Mouse (Mus musculus) MEL (cell line): ENCODE data around the gene Rgs11. TPM values are rescaled to one million over a fixed set of nuclear protein-coding genes. Genes with fewer than 3 reads are reported as not detected.

Experiments used
- DNase-seq: peaks from one replicate; pipeline ENCODE4 v3.0.0; 2011; ENCODE audit warnings: low read depth, low spot score
- H3K27ac ChIP-seq: 2 replicates; pipeline ENCODE4 v1.5.1; 2012; ENCODE audit warnings: low read depth, mild to moderate bottlenecking, control low read depth, low read length, moderate library complexity; ENCODE audit not compliant: control insufficient read depth
- H3K27me3 ChIP-seq, 2 experiments: fragments of 150-350 bp in 1 of 2; sonication (generic) in 1 of 2; 2 replicates each; pipeline ENCODE4 v1.6.1; 2012; ENCODE audit warnings: low read length in 2 of 2, mild to moderate bottlenecking in 2 of 2, improper control_type of control experiment in 1 of 2, moderate library complexity in 1 of 2; ENCODE audit not compliant: insufficient read depth in 2 of 2, control insufficient read depth in 1 of 2
- H3K36me3 ChIP-seq, 2 experiments: 2 replicates each; pipeline ENCODE4 v1.6.1; 2012 to 2014; ENCODE audit warnings: low read length in 2 of 2, improper control_type of control experiment in 1 of 2, inconsistent platforms in 1 of 2, mild to moderate bottlenecking in 1 of 2; ENCODE audit not compliant: insufficient read depth in 2 of 2, control insufficient read depth in 1 of 2
- H3K4me1 ChIP-seq, 2 experiments: fragments of 150-350 bp in 1 of 2; sonication (generic) in 1 of 2; 2 replicates each; pipeline ENCODE4 v1.6.1; 2012; ENCODE audit warnings: low read length in 2 of 2, improper control_type of control experiment in 1 of 2, mild to moderate bottlenecking in 1 of 2; ENCODE audit not compliant: insufficient read depth in 2 of 2, control insufficient read depth in 1 of 2
- H3K4me3 ChIP-seq, 2 experiments: fragments of 150-350 bp in 1 of 2; sonication (generic) in 1 of 2; 2 replicates each; pipeline ENCODE4 v1.5.1; 2012; ENCODE audit warnings: low read depth in 2 of 2, low read length in 2 of 2, mild to moderate bottlenecking in 2 of 2, moderate library complexity in 2 of 2, control low read depth in 1 of 2, improper control_type of control experiment in 1 of 2; ENCODE audit not compliant: control insufficient read depth in 1 of 2, insufficient read depth in 1 of 2
- H3K79me2 ChIP-seq: 2 replicates; pipeline ENCODE4 v1.6.1; 2012; ENCODE audit warnings: mild to moderate bottlenecking, low read length, moderate library complexity; ENCODE audit not compliant: control insufficient read depth, poor library complexity, insufficient read depth
- H3K9ac ChIP-seq: 2 replicates; pipeline ENCODE4 v1.6.1; 2012; ENCODE audit warnings: low read depth, mild to moderate bottlenecking, control low read depth, low read length, moderate library complexity; ENCODE audit not compliant: control insufficient read depth, poor library complexity, severe bottlenecking
- H3K9me3 ChIP-seq: fragments of 150-350 bp; sonication (generic); replicated peaks from 2 replicates; pipeline ENCODE4 v1.6.1; 2012; ENCODE audit warnings: mild to moderate bottlenecking, low read length, improper control_type of control experiment, moderate library complexity; ENCODE audit not compliant: insufficient read depth
- BHLHE40 ChIP-seq: IDR thresholded peaks from 2 replicates; pipeline ENCODE4 v1.6.1; 2012; ENCODE audit warnings: low read depth, mild to moderate bottlenecking, inconsistent platforms, low read length, improper control_type of control experiment, borderline replicate concordance
- CHD1 ChIP-seq: IDR thresholded peaks from 2 replicates; pipeline ENCODE4 v1.6.1; 2012; ENCODE audit warnings: low read depth, mild to moderate bottlenecking, inconsistent platforms, low read length, improper control_type of control experiment
- CHD2 ChIP-seq: IDR thresholded peaks from 2 replicates; pipeline ENCODE4 v1.6.1; 2011; ENCODE audit warnings: low read length, improper control_type of control experiment
- CTCF ChIP-seq, 3 experiments: IDR thresholded peaks in 2 of 3; conservative IDR thresholded peaks in 1 of 3; 2 replicates each; pipeline ENCODE4 v1.5.1; 2011 to 2012; ENCODE audit warnings: low read length in 3 of 3, low read depth in 2 of 3, mild to moderate bottlenecking in 2 of 3, improper control_type of control experiment in 1 of 3, inconsistent platforms in 1 of 3, mixed read lengths in 1 of 3, moderate library complexity in 1 of 3; ENCODE audit not compliant: control insufficient read depth in 1 of 3, insufficient read depth in 1 of 3, poor library complexity in 1 of 3, severe bottlenecking in 1 of 3
- E2F4 ChIP-seq: IDR thresholded peaks from 2 replicates; pipeline ENCODE4 v1.6.1; 2011; ENCODE audit warnings: low read depth, low read length, improper control_type of control experiment, borderline replicate concordance
- ELF1 ChIP-seq: IDR thresholded peaks from 2 replicates; pipeline ENCODE4 v1.6.1; 2014; ENCODE audit warnings: low read depth, mild to moderate bottlenecking, inconsistent platforms, low read length, improper control_type of control experiment, moderate library complexity
- EP300 ChIP-seq, 2 experiments: IDR thresholded peaks; 2 replicates each; pipeline ENCODE4 v1.6.1; 2011; ENCODE audit warnings: improper control_type of control experiment in 2 of 2, low read length in 2 of 2, low read depth in 1 of 2, mild to moderate bottlenecking in 1 of 2
- ETS1 ChIP-seq: IDR thresholded peaks from 2 replicates; pipeline ENCODE4 v1.6.1; 2012; ENCODE audit warnings: low read depth, mild to moderate bottlenecking, inconsistent platforms, low read length, improper control_type of control experiment, moderate library complexity
- GATA1 ChIP-seq: IDR thresholded peaks from 2 replicates; pipeline ENCODE4 v1.6.1; 2011; ENCODE audit warnings: low read depth, low read length, improper control_type of control experiment
- HCFC1 ChIP-seq: IDR thresholded peaks from 2 replicates; pipeline ENCODE4 v1.6.1; 2012; ENCODE audit warnings: low read depth, mild to moderate bottlenecking, inconsistent platforms, low read length, improper control_type of control experiment, moderate library complexity
- MAX ChIP-seq: IDR thresholded peaks from 2 replicates; pipeline ENCODE4 v1.6.1; 2011; ENCODE audit warnings: low read length, improper control_type of control experiment
- MXI1 ChIP-seq: IDR thresholded peaks from 2 replicates; pipeline ENCODE4 v1.6.1; 2011; ENCODE audit warnings: mild to moderate bottlenecking, low read depth, low read length, improper control_type of control experiment
- MYB ChIP-seq: IDR thresholded peaks from 2 replicates; pipeline ENCODE4 v1.6.1; 2011; ENCODE audit warnings: mild to moderate bottlenecking, low read depth, low read length, improper control_type of control experiment
- MYC ChIP-seq: IDR thresholded peaks from 2 replicates; pipeline ENCODE4 v1.6.1; 2011; ENCODE audit warnings: low read depth, mild to moderate bottlenecking, low read length, improper control_type of control experiment, moderate library complexity
- POLR2A ChIP-seq, 2 experiments: IDR thresholded peaks; 2 replicates each; pipeline ENCODE4 v1.6.1; 2011 to 2012; ENCODE audit warnings: low read length in 2 of 2, mild to moderate bottlenecking in 2 of 2, control low read depth in 1 of 2, improper control_type of control experiment in 1 of 2, low read depth in 1 of 2, moderate library complexity in 1 of 2; ENCODE audit not compliant: control insufficient read depth in 1 of 2, insufficient read depth in 1 of 2, poor library complexity in 1 of 2
- TAL1 ChIP-seq: IDR thresholded peaks from 2 replicates; pipeline ENCODE4 v1.6.1; 2012; ENCODE audit warnings: mild to moderate bottlenecking, inconsistent platforms, low read length, moderate library complexity, mixed read lengths
- TCF12 ChIP-seq: IDR thresholded peaks from 2 replicates; pipeline ENCODE4 v1.6.1; 2014; ENCODE audit warnings: low read depth, mild to moderate bottlenecking, inconsistent platforms, low read length, improper control_type of control experiment, moderate library complexity
- USF2 ChIP-seq, 2 experiments: IDR thresholded peaks; 2 replicates each; pipeline ENCODE4 v1.6.1; 2011 to 2012; ENCODE audit warnings: improper control_type of control experiment in 2 of 2, low read length in 2 of 2, borderline replicate concordance in 1 of 2, inconsistent platforms in 1 of 2, low read depth in 1 of 2, mild to moderate bottlenecking in 1 of 2; ENCODE audit not compliant: insufficient read depth in 1 of 2
- ZNF384 ChIP-seq: IDR thresholded peaks from 2 replicates; pipeline ENCODE4 v1.6.1; 2012; ENCODE audit warnings: low read depth, mild to moderate bottlenecking, inconsistent platforms, low read length, improper control_type of control experiment
- polyA plus RNA-seq, 2 experiments: library from polyadenylated mRNA; stranded (reverse) in 1 of 2; unstranded in 1 of 2; fragments of >175 nt in 1 of 2; fragments of >200 nt in 1 of 2; gene quantifications; 2 replicates each; pipeline versions ENCODE4 v1.2.1 to v1.2.4; 2012; ENCODE audit warnings: low replicate concordance in 2 of 2, low read depth in 1 of 2; ENCODE audit not compliant: insufficient read length in 2 of 2, insufficient read depth in 1 of 2, missing spikeins in 1 of 2
- total RNA-seq: library from RNA; depleted of rRNA; stranded (reverse); fragments of 300-350 nt; gene quantifications from 2 replicates; pipeline ENCODE4 v1.2.3, GENCODE M21; 2012

Rgs11 gene
- total and polyA plus RNA-seq, 3 experiments: 11.4 to 32.6 TPM; not detected in 1

GRCm38 (mm10) chr17:26237667-26238066 is 34.9 kb downstream of the Rgs11 start:
- H3K9me3 ChIP-seq: no peaks in the 10 kb centered on the region

GRCm38 (mm10) chr17:26239551-26239950 is 36.8 kb downstream of the Rgs11 start:
- H3K9me3 ChIP-seq: no peaks in the 10 kb centered on the region
- 0 out of 2 replicates have a peak, but pooled peaks have one; percentile 4 for TF ChIP-seq HCFC1
- no peak for TF ChIP-seq USF2 (IDR thresholded peaks at IDR 0.05; ENCODE audit: borderline replicate concordance in 1 of 2, insufficient read depth in 1 of 2, low read depth in 1 of 2, low read length in 2 of 2)
- 0 out of 2 replicates have a peak, but pooled peaks have one; percentile 34 for TF ChIP-seq MAX
- TF ChIP-seq CHD1: 0 out of 2 replicates have a peak, but pooled peaks have one; percentile 22
- no peak for TF ChIP-seq MYB
- TF ChIP-seq, all 39 proteins: peak for 3
- Histone ChIP-seq H3K36me3 (peaks cover 0 to 34% of the 10 kb centered on the region in 2 experiments; a peak in 2 of 4 replicates), H3K4me3 (peak overlapping the region in 1 of 2 experiments; percentile 34; a peak in 2 of 4 replicates), H3K27me3 (no peaks in the 10 kb centered on the region), H3K9ac (peak overlapping the region; percentile 17; the same call in 1 of the 2 replicates), H3K79me2 (no peaks in the 10 kb centered on the region), H3K4me1 (peaks cover 17 to 42% of the 10 kb centered on the region in 2 experiments), H3K27ac (peak overlapping the region; percentile 93)
- peak; percentile 51 for DNase-seq

More at GRCm38 (mm10) chr17:26237667-26238066, 34.9 kb downstream of the Rgs11 start:
- peaks cover 0 to 32% of the 10 kb centered on the region in 2 experiments; a peak in 2 of 4 replicates for H3K36me3 ChIP-seq
- peaks cover 19 to 42% of the 10 kb centered on the region in 2 experiments for H3K4me1 ChIP-seq
- peak; percentile 75 for DNase-seq
- TF ChIP-seq CTCF (IDR thresholded peaks at IDR 0.05 in 2 of 3, conservative IDR thresholded peaks at IDR 0.05 in 1 of 3; ENCODE audit: control insufficient read depth in 1 of 3, insufficient read depth in 1 of 3, low read depth in 2 of 3, low read length in 3 of 3, poor library complexity in 1 of 3, severe bottlenecking in 1 of 3) (no peak), MXI1 (no peak), ETS1 (0 out of 2 replicates have a peak, but pooled peaks have one; percentile 11), TCF12 (0 out of 2 replicates have a peak, but pooled peaks have one; percentile 7), EP300 (IDR thresholded peaks at IDR 0.05; ENCODE audit: low read depth in 1 of 2, low read length in 2 of 2) (peak; percentile 37 to 65), GATA1 (peak; percentile 37), MYC (no peak), ZNF384 (no peak), CHD2 (no peak), E2F4 (no peak), TAL1 (peak; percentile 15; the same call in 1 of the 2 replicates), MYB (no peak), POLR2A (IDR thresholded peaks at IDR 0.05; ENCODE audit: control insufficient read depth in 1 of 2, insufficient read depth in 1 of 2, low read depth in 1 of 2, low read length in 2 of 2, poor library complexity in 1 of 2) (no peak), BHLHE40 (0 out of 2 replicates have a peak, but pooled peaks have one; percentile 1), ELF1 (no peak), MAX (no peak)
- H3K27me3 ChIP-seq: no peaks in the 10 kb centered on the region
- peak overlapping the region; percentile 28 for H3K27ac ChIP-seq
- no peaks in the 10 kb centered on the region for H3K79me2 ChIP-seq
- peak overlapping the region; percentile 32; the same call in 1 of the 2 replicates for H3K9ac ChIP-seq
- H3K4me3 ChIP-seq: peak overlapping the region in 1 of 2 experiments; percentile 33; a peak in 3 of 4 replicates
